Mouse (Mus musculus) CD4-positive helper T cell, adult 2 months (primary cell): ENCODE measurements at regions not wholly inside any gene's neighbourhood (a gene's known extent, or its start where the extent isn't known, plus 50 kb on each side); places are given as distances from the start of the nearest gene placed in this dataset.

ENCODE experiments used
- DNase-seq: peaks from one replicate; pipeline ENCODE4 v3.0.0-alpha.2; 2012; ENCODE audit warnings: low read depth, missing footprints, low spot score

DNA sequence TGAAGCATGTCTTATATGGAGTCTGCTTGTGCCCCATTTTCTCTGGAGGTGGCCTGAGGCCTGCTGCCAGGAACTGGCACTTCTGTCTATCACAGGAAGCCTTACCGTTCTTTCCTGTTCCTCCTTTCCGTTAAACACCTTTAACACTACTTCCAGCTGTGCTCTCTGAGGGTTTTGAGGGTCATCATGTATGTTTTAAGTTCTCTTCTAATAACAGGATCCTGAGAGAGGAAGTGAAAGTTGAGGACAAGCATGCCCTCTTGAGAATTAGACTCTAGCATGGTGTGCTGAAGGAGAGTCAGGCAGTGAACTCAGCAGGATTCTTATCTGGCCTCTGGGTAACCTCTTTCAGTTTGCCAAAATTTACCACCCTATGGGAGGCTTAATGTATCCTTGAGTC is 418.0 kb upstream of the 9430069I07Rik start:
- no peak for DNase-seq

DNA sequence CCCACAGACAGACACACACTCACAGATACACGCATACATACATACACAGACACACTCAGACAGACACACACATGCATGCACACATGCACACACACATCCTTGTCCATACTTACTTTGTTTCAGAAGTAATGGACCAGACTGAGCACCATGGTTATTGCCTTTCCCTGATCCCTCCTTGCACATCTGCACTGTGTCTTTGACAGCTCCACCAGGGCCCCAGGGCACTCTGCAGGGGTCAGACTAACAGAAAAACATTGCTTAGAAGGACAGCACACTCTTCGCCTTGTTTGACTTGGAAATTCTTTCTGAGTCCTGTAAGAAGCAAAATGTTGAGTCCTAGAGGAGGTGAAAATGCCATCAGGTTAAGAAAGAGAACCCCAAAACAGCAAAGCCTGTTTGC is 394.1 kb upstream of the 9430069I07Rik start:
- no peak for DNase-seq

DNA sequence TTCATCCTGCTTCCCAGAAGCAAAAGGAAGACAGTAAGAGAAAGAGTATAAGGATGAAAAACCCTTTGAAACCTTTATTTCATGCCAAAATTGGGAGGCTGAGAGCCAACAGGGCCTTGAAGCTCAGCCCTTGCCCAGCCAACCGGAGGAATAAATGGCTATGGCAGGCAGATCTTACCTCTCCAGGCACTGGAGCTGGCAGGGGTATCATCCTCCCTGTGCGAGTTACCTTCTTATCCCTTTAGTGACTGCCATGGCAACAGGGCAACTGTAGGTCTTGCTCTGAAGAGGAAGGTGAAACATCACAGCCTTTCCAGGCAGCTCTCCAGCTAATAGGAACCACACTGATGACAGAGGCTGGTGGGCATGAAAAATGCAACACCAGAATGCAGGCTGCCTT is 393.3 kb upstream of the 9430069I07Rik start:
- no peak for DNase-seq

DNA sequence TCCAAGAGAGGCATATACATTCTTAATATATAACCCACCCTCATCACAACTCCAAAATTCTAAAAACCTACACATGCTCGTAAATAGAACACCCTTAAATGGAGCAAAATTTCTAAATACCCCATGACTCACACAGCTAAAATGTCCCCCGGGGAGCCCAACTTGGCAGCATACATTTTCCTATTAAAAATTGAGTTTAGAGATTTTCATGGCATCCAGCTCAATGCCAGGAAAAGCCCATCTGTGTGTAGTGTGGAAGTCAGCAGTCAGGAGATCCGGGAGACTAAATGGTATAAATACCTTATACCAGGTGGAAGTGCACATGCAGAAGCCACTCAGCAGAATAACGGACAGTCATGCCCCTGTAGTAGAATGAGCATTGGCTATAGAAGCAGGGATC is 389.4 kb upstream of the 9430069I07Rik start:
- no peak for DNase-seq

DNA sequence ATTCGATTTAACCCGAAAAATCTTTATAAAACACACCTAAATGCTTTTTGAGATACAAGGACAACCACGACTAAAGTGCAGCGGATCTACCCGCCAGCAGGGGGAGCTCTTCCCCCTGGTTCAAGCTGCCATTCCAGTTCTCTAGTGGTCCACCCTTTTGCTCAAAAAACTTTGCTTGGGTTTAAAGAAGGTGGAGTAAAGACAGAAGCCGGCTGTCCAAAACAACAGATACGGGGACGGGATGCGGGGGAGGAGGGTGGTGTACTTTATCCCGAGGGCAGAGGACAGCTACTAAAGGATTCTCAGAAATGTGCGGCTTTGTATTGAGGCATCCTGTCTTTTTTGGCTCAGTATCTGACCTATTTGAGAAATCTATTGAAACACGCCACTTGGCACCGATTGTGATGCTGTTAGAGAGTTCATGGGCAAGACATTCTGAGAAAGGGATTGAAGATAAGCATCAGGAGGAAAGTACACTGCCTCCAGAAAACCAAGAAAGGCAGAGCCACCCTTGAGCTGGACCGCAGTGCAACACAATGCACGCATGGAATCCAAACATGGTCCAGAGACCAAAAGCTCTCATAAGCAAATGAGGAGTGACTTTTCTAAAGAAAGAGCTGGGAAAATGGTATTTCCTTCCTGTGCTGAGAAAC is 385.6 kb upstream of the 9430069I07Rik start:
- peak; percentile 22 for DNase-seq

DNA sequence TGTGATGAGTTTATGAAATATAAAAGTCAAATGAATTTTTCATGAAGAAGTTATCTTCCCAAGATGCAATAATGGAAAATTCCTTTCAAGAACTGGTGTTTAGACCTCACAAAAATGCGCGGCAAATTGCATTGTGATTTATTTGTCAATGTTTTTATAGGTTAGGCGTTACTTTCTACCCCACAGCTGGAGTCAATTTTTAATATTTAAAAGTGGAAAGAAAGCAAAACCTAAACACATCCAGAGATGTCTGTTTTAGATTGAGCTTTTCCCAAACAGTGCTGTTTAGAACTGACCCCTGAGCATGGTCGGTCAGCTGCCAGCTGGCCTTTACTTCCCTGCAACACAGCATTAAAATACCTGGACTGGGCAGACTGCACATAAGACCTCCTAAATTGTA is 383.8 kb upstream of the 9430069I07Rik start:
- DNase-seq: no peak
